Mouse (Mus musculus): ENCODE measurements around the gene Magt1. TPM values are rescaled to one million over a fixed set of nuclear protein-coding genes. Genes with fewer than 3 reads are reported as not detected.
"Not testable (repeated sequence)": the region's sequence is repeated elsewhere in the genome, so short reads cannot be mapped to it uniquely, and the experiment has no call there.

Gene Magt1
- polyA plus RNA-seq, 1 experiment from 2014 or later = 55.7 TPM

DNA sequence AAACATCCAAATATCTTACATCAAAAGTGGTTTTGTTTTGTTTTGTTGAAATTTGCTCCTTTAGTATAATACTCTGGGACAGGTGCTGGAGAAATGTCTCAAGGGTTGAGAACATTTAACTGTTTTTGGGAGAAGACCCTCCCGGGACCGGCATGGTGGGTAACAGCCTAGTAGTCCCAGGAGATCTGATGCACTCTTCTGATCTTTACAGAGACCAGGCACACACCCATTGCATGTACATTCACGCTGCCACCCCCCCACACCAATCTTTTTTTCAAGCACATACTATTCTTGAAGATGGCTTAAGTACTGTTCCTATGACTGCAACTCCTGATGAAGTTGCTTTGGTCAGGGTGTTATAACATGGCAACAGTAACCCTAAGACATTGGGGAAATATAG, 853 bp upstream of the Magt1 start:
- H3K4me2 ChIP-seq = peak overlapping the region; percentile 59
- no peaks in the 10 kb centered on the region for H3K36me3 ChIP-seq (ENCODE audit: control insufficient read depth, insufficient read depth, low read length)
- H3K27me3 ChIP-seq (ENCODE audit: control insufficient read depth, insufficient read depth, low read length) = no peaks in the 10 kb centered on the region
- WGBS (ENCODE audit: insufficient replicate concordance) = 67% methylated on average over 3 of the region's 3 CpGs
- peaks cover 2% of the 10 kb centered on the region; the same call in 1 of the 2 replicates for H3K4me1 ChIP-seq (ENCODE audit: control insufficient read depth, insufficient read depth, low read length)
- H3K27ac ChIP-seq (ENCODE audit: low read depth, low read length) = peak overlapping the region; percentile 78
- H3K9ac ChIP-seq (ENCODE audit: low read depth, low read length) = no peak overlapping the region; the same call in 1 of the 2 replicates
- H3K9me3 ChIP-seq (replicated peaks; ENCODE audit: control insufficient read depth, low read length) = no peaks in the 10 kb centered on the region
- ATAC-seq (replicated peaks; ENCODE audit: insufficient number of reproducible peaks, low FRiP score, low TSS enrichment) = no peak
- peak overlapping the region; percentile 55; the same call in 1 of the 2 replicates for H3K4me3 ChIP-seq (ENCODE audit: low read depth, low read length)

- Histone ChIP-seq H3K36me3 (ENCODE audit: control insufficient read depth, insufficient read depth, low read length) (no peaks in the 10 kb centered on the region), H3K4me3 (ENCODE audit: low read depth, low read length) (peak overlapping the region; percentile 55), H3K27ac (ENCODE audit: low read depth, low read length) (no peak overlapping the region), H3K9me3 (replicated peaks; ENCODE audit: control insufficient read depth, low read length) (no peaks in the 10 kb centered on the region), H3K4me2 (peak overlapping the region; percentile 60), H3K27me3 (ENCODE audit: control insufficient read depth, insufficient read depth, low read length) (no peaks in the 10 kb centered on the region), H3K4me1 (ENCODE audit: control insufficient read depth, insufficient read depth, low read length) (peaks cover 2% of the 10 kb centered on the region; the same call in 1 of the 2 replicates), H3K9ac (ENCODE audit: low read depth, low read length) (peak overlapping the region; percentile 77)
- 12% methylated on average over 3 of the region's 3 CpGs for WGBS (ENCODE audit: insufficient replicate concordance)
- no peak for ATAC-seq (replicated peaks; ENCODE audit: insufficient number of reproducible peaks, low FRiP score, low TSS enrichment)
These were observed 944 bp downstream of the Magt1 start for GRCm38 (mm10) chrX:106010762-106011161.

DNA sequence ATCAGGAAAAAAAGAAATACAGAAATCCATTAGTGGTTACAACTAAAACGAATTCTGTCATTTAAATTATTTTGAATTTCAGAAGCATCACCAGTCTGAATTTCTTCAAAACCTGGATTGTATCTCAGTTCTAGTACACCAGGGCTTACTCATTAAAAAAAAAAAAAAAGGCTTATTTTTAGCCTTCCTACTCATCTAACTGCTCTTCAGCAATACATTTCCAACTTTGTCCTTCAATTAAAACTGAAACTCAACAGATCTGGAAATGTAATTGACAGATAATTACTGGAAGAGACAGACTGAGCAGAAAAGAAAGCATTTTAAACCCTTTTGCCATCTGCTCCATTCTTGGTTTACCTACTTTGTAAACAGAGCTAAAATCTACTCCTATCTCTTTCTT, 10.1 kb downstream of the Magt1 start:
- Histone ChIP-seq H3K4me1 (ENCODE audit: control insufficient read depth, insufficient read depth, low read length) (no peaks in the 10 kb centered on the region), H3K4me3 (ENCODE audit: low read depth, low read length) (no peak overlapping the region), H3K27me3 (ENCODE audit: control insufficient read depth, insufficient read depth, low read length) (no peaks in the 10 kb centered on the region), H3K9me3 (replicated peaks; ENCODE audit: control insufficient read depth, low read length) (no peaks in the 10 kb centered on the region), H3K36me3 (ENCODE audit: control insufficient read depth, insufficient read depth, low read length) (no peaks in the 10 kb centered on the region), H3K4me2 (no peak overlapping the region), H3K27ac (ENCODE audit: low read depth, low read length) (no peak overlapping the region), H3K9ac (ENCODE audit: low read depth, low read length) (no peak overlapping the region)
- no peak for ATAC-seq (replicated peaks; ENCODE audit: insufficient number of reproducible peaks, low FRiP score, low TSS enrichment)
- 71% methylated on average over 1 of the region's 1 CpGs for whole genome bisulfite sequencing (ENCODE audit: insufficient replicate concordance)

GRCm38 (mm10) chrX:105957091-105957490, 54.6 kb downstream of the Magt1 start:
- H3K27ac ChIP-seq (ENCODE audit: low read depth, low read length); H3K9ac ChIP-seq (ENCODE audit: low read depth, low read length); H3K4me2 ChIP-seq; H3K27me3 ChIP-seq (ENCODE audit: control insufficient read depth, insufficient read depth, low read length); H3K36me3 ChIP-seq (ENCODE audit: control insufficient read depth, insufficient read depth, low read length); ATAC-seq (replicated peaks; ENCODE audit: insufficient number of reproducible peaks, low FRiP score, low TSS enrichment); H3K4me1 ChIP-seq (ENCODE audit: control insufficient read depth, insufficient read depth, low read length); H3K9me3 ChIP-seq (replicated peaks; ENCODE audit: control insufficient read depth, low read length); H3K4me3 ChIP-seq (ENCODE audit: low read depth, low read length): not testable (repeated sequence)
- 65% methylated on average over 14 of the region's 14 CpGs for WGBS (ENCODE audit: insufficient replicate concordance)

GRCm38 (mm10) chrX:105953999-105954398, 57.7 kb downstream of the Magt1 start:
- 78% methylated on average over 2 of the region's 2 CpGs for WGBS (ENCODE audit: insufficient replicate concordance)

DNA sequence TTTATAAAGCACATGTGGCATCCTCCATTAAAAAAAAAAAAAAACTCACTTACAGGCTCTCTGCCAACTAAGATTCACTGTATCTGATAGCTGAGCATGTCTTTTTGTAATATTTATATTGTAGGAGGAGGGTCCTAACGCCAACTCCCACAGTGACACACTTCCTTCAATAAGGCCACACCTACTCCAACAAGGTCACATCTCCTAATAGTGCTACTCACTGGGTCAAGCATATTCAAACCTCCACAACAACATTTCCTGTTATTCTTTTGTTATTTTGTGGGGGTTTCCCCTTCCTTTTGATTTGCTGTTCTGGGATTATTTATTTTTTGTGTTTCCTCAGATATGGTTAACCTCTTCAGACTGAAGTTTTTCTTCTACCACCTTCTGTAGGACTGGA, 65.3 kb downstream of the Magt1 start:
- WGBS (ENCODE audit: insufficient replicate concordance) = 61% methylated on average over 1 of the region's 1 CpGs
- ATAC-seq (replicated peaks; ENCODE audit: insufficient number of reproducible peaks, low FRiP score, low TSS enrichment) = no peak

More at GRCm38 (mm10) chrX:105953999-105954398, 57.7 kb downstream of the Magt1 start:
- H3K9ac ChIP-seq (ENCODE audit: low read depth, low read length) = no peak overlapping the region
- H3K36me3 ChIP-seq (ENCODE audit: control insufficient read depth, insufficient read depth, low read length) = no peaks in the 10 kb centered on the region
- no peak overlapping the region for H3K27ac ChIP-seq (ENCODE audit: low read depth, low read length)
- no peak overlapping the region for H3K4me2 ChIP-seq
- no peak overlapping the region for H3K4me3 ChIP-seq (ENCODE audit: low read depth, low read length)
- no peaks in the 10 kb centered on the region for H3K9me3 ChIP-seq (replicated peaks; ENCODE audit: control insufficient read depth, low read length)
- H3K4me1 ChIP-seq (ENCODE audit: control insufficient read depth, insufficient read depth, low read length) = no peaks in the 10 kb centered on the region
- ATAC-seq (replicated peaks; ENCODE audit: insufficient number of reproducible peaks, low FRiP score, low TSS enrichment) = no peak
- H3K27me3 ChIP-seq (ENCODE audit: control insufficient read depth, insufficient read depth, low read length) = no peaks in the 10 kb centered on the region

GRCm38 (mm10) chrX:105939245-105939644, 72.5 kb downstream of the Magt1 start:
- WGBS (ENCODE audit: insufficient replicate concordance) = 87% methylated on average over 7 of the region's 7 CpGs
- no peaks in the 10 kb centered on the region for H3K4me1 ChIP-seq (ENCODE audit: control insufficient read depth, insufficient read depth, low read length)
- no peaks in the 10 kb centered on the region for H3K9me3 ChIP-seq (replicated peaks; ENCODE audit: control insufficient read depth, low read length)

More for the DNA sequence above, 65.3 kb downstream of the Magt1 start:
- no peak overlapping the region for H3K4me2 ChIP-seq
- H3K4me1 ChIP-seq (ENCODE audit: control insufficient read depth, insufficient read depth, low read length) = no peaks in the 10 kb centered on the region
- no peak overlapping the region for H3K9ac ChIP-seq (ENCODE audit: low read depth, low read length)
- H3K36me3 ChIP-seq (ENCODE audit: control insufficient read depth, insufficient read depth, low read length) = no peaks in the 10 kb centered on the region
- H3K4me3 ChIP-seq (ENCODE audit: low read depth, low read length) = no peak overlapping the region
- no peaks in the 10 kb centered on the region for H3K9me3 ChIP-seq (replicated peaks; ENCODE audit: control insufficient read depth, low read length)
- no peaks in the 10 kb centered on the region for H3K27me3 ChIP-seq (ENCODE audit: control insufficient read depth, insufficient read depth, low read length)
- no peak overlapping the region for H3K27ac ChIP-seq (ENCODE audit: low read depth, low read length)

DNA sequence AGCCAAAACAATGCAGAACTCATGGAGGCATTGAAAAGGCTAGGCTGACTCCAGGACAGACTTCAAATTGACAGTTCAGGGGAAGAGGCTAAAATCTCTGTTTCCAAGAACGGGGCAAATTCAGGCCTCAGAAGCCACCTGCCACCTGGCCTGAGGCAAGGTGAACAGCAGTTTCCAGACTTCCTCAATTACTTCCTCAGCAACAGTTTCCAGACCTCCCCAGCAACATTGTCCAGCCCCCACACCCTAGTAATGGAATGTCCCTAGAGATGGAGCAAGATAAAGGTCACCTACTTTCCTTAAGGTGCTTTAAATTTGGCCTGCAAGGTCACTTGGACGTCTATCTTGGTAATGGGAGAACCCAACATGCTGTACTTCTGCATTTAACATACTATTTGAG, 74.0 kb downstream of the Magt1 start:
- H3K9ac ChIP-seq (ENCODE audit: low read depth, low read length) = no peak overlapping the region
- ATAC-seq (replicated peaks; ENCODE audit: insufficient number of reproducible peaks, low FRiP score, low TSS enrichment) = no peak
- no peaks in the 10 kb centered on the region for H3K27me3 ChIP-seq (ENCODE audit: control insufficient read depth, insufficient read depth, low read length)
- H3K4me3 ChIP-seq (ENCODE audit: low read depth, low read length) = no peak overlapping the region
- 64% methylated on average over 2 of the region's 2 CpGs for WGBS (ENCODE audit: insufficient replicate concordance)
- H3K9me3 ChIP-seq (replicated peaks; ENCODE audit: control insufficient read depth, low read length) = no peaks in the 10 kb centered on the region
- no peaks in the 10 kb centered on the region for H3K4me1 ChIP-seq (ENCODE audit: control insufficient read depth, insufficient read depth, low read length)
- no peaks in the 10 kb centered on the region for H3K36me3 ChIP-seq (ENCODE audit: control insufficient read depth, insufficient read depth, low read length)
- H3K4me2 ChIP-seq = no peak overlapping the region
- no peak overlapping the region for H3K27ac ChIP-seq (ENCODE audit: low read depth, low read length)

More at GRCm38 (mm10) chrX:105939245-105939644, 72.5 kb downstream of the Magt1 start:
- no peak overlapping the region for H3K4me3 ChIP-seq (ENCODE audit: low read depth, low read length)
- H3K9ac ChIP-seq (ENCODE audit: low read depth, low read length) = no peak overlapping the region
- no peak for ATAC-seq (replicated peaks; ENCODE audit: insufficient number of reproducible peaks, low FRiP score, low TSS enrichment)
- H3K36me3 ChIP-seq (ENCODE audit: control insufficient read depth, insufficient read depth, low read length) = no peaks in the 10 kb centered on the region
- no peaks in the 10 kb centered on the region for H3K27me3 ChIP-seq (ENCODE audit: control insufficient read depth, insufficient read depth, low read length)
- no peak overlapping the region for H3K4me2 ChIP-seq
- no peak overlapping the region for H3K27ac ChIP-seq (ENCODE audit: low read depth, low read length)

GRCm38 (mm10) chrX:105934341-105934740, 77.4 kb downstream of the Magt1 start:
- 59% methylated on average over 5 of the region's 5 CpGs for WGBS (ENCODE audit: insufficient replicate concordance)
- no peak overlapping the region for H3K4me2 ChIP-seq
- ATAC-seq (replicated peaks; ENCODE audit: insufficient number of reproducible peaks, low FRiP score, low TSS enrichment) = no peak
- H3K9ac ChIP-seq (ENCODE audit: low read depth, low read length) = no peak overlapping the region
- H3K4me3 ChIP-seq (ENCODE audit: low read depth, low read length) = no peak overlapping the region
- no peaks in the 10 kb centered on the region for H3K36me3 ChIP-seq (ENCODE audit: control insufficient read depth, insufficient read depth, low read length)
- no peaks in the 10 kb centered on the region for H3K4me1 ChIP-seq (ENCODE audit: control insufficient read depth, insufficient read depth, low read length)
- no peaks in the 10 kb centered on the region for H3K27me3 ChIP-seq (ENCODE audit: control insufficient read depth, insufficient read depth, low read length)
- H3K9me3 ChIP-seq (replicated peaks; ENCODE audit: control insufficient read depth, low read length) = no peaks in the 10 kb centered on the region
- H3K27ac ChIP-seq (ENCODE audit: low read depth, low read length) = no peak overlapping the region

Data from heart, embryonic 11.5 days (tissue).